Mouse (Mus musculus) forebrain, embryonic 14.5 days (tissue): Measurements from ENCODE around the gene Myh7. TPM values are rescaled to one million over a fixed set of nuclear protein-coding genes. Genes with fewer than 3 reads are reported as not detected.

Experiments used
- ATAC-seq: fragments of 200-750 bp; cut with Nextera tagmentation; 2 replicates; pipeline ENCODE4 v1.8.0; 2017; ENCODE audit warnings: mild to moderate bottlenecking, moderate library complexity
- DNase-seq: peaks from one replicate; pipeline ENCODE4 v3.0.0-alpha.2; 2015; ENCODE audit warnings: low spot score
- H3K27ac ChIP-seq: fragments of 300-500 bp; sonication (generic); 2 replicates; pipeline ENCODE4 v1.5.1; 2014; ENCODE audit warnings: low read depth, mild to moderate bottlenecking, control low read depth, low read length, moderate library complexity
- H3K27me3 ChIP-seq: fragments of 300-500 bp; sonication (generic); replicated peaks from 2 replicates; pipeline ENCODE4 v1.6.1; 2014; ENCODE audit warnings: low read length, control low read depth, mixed read lengths; ENCODE audit not compliant: control insufficient read depth, insufficient read depth
- H3K36me3 ChIP-seq: fragments of 300-500 bp; sonication (generic); 2 replicates; pipeline ENCODE4 v1.6.1; 2014; ENCODE audit warnings: low read length, control low read depth; ENCODE audit not compliant: control insufficient read depth, insufficient read depth
- H3K4me1 ChIP-seq: fragments of 300-500 bp; sonication (generic); 2 replicates; pipeline ENCODE4 v1.6.1; 2014; ENCODE audit warnings: antibody characterized with exemption, low read length, control low read depth; ENCODE audit not compliant: control insufficient read depth, insufficient read depth
- H3K4me2 ChIP-seq: fragments of 300-500 bp; sonication (generic); 2 replicates; pipeline ENCODE4 v1.6.1; 2014; ENCODE audit warnings: mild to moderate bottlenecking, control low read depth, low read length
- H3K4me3 ChIP-seq: fragments of 300-500 bp; sonication (generic); 2 replicates; pipeline ENCODE4 v1.5.1; 2014; ENCODE audit warnings: low read depth, low read length, control low read depth
- H3K9ac ChIP-seq: fragments of 300-500 bp; sonication (generic); 2 replicates; pipeline ENCODE4 v1.6.1; 2014; ENCODE audit warnings: mild to moderate bottlenecking, low read length, control low read depth, moderate library complexity
- H3K9me3 ChIP-seq: fragments of 300-500 bp; sonication (generic); replicated peaks from 2 replicates; pipeline ENCODE4 v1.6.1; 2016; ENCODE audit warnings: low read length, control low read depth, mixed read lengths; ENCODE audit not compliant: control insufficient read depth
- WGBS: fragments of 180-500 bp; shearing (Covaris S2); extraction: QIAGEN DNeasy Blood & Tissue Kit; methylation state at CpG from one replicate; pipeline ENCODE4 v1.1.7; 2014; 5-methylcytosine and 5-hydroxymethylcytosine counted together
- microRNA counts: library from miRNA; unstranded; fragments of <30 nt; microRNA quantifications from one replicate; lab custom pipeline; 2016
- microRNA-seq: library from miRNA; unstranded; fragments of <30 nt; microRNA quantifications from one replicate; pipeline ENCODE4, GENCODE M21; 2016
- polyA plus RNA-seq: library from polyadenylated mRNA; unstranded; fragments of >200 nt; fragmentation: Nextera tagmentation; extraction: Ambion mirVana; gene quantifications from 2 replicates; pipeline ENCODE4 v1.2.1, GENCODE M21; 2014

Gene Myh7
- polyA plus RNA-seq, 1 experiment from 2014 or later = 5.4 TPM

DNA sequence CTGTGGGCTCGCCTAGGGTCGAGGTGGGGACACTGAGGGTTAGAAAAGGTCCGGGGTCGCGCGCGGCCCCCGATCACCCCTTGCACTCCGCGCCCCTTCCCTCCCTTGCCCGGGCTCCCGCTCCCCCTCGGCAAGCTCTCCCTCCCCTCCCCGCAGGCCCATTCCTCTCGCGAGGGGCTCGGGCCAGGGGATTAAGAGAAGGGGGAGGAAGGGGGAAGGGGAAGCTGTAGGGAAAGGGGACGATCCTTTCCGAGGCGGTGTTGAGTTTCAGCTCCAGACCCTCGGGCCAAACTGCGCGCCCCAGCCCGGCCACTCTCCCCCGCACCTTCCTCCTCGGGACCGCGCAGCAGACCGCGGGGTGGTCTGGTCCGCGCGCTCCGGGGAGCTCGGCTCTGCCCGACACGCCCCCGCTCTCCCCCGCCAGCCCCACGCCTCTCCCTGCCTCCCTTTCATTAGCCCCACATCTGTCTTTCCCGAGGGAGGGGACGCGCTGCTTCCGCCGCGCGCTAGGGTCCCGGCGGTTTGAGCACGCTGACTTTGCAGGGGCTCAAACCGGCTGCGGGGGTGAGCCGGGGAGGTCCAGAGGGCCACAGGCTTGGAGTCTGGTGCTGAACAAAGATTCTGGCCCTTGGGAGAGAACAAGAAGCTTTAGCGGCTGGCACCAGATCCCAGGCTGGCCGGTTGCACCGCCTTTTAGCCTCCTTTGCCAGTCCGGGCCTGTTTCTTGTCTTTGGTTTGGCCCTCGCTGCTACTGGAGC, 67.8 kb downstream of the Myh7 start:
- peak; percentile 84 for DNase-seq
- Histone ChIP-seq H3K4me2 (peak overlapping the region; percentile 93), H3K4me3 (peak overlapping the region; percentile 47), H3K9me3 (peaks cover 2% of the 10 kb centered on the region), H3K27me3 (no peaks in the 10 kb centered on the region), H3K36me3 (no peaks in the 10 kb centered on the region; the same call in 1 of the 2 replicates), H3K9ac (peak overlapping the region; percentile 87), H3K4me1 (peaks cover 22% of the 10 kb centered on the region), H3K27ac (peak overlapping the region; percentile 97)
- WGBS = under 1% methylated on average over 57 of the region's 58 CpGs
- ATAC-seq = peak; percentile 65

DNA sequence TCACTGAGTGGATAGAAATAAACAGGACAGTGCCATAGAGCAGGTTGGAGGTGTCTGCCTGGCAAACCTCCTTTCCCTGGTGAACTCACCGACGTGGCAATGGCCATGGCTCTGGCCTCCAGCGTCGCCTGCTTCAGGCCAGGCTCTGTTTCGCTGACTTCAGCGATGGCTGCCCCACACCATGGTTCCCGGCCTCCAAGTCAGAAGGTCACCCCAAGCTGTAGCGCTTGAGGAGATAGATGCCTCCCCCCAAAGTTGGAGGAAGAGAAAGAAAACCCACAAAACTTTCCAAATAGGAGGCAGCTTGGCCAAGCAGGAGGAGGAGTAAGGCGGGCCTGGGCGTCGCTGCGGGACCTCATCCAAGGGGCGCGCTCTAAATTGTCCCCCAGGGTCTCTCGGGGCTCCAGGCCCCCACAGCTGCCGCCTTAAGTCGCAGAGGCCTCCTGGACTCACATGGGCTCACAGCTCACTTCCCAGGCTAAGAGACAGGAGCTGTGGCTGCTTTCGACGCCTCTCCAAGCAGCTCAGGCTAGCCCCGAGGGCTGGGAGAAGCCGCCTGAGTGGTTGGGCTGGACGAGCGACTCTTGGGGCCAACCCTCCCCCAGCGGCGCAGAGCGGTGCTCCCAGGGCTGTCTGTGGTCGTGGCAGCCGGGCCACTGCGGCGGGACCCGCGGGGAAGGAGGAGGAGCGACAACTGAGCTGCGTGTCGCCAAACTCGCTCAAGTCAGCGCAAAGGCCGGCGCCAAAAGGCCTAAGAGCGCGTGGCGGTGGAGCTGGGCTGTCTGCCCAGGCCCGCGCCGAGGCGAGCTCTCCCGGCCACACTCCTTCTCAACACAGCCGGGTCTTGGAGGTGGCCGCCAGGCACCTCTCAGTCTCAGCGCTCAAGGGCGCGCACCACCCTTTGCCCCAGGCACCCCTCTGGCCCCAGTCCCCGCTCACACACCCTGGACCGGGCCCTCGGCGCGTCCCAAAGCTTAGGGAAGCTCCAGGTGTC, 68.8 kb downstream of the Myh7 start, which contains the start of gene Efs:
TSS of gene Efs (minus strand) at position 778 of the 994 bp plus-strand sequence.
- ATAC-seq = peak; percentile 45
- Histone ChIP-seq H3K9me3 (peaks cover 12% of the 10 kb centered on the region), H3K4me1 (peaks cover 22% of the 10 kb centered on the region), H3K27ac (peak within 1 kb of the TSS; percentile 97), H3K4me2 (peak within 1 kb of the TSS; percentile 93), H3K9ac (peak within 1 kb of the TSS; percentile 87), H3K36me3 (peaks cover 2% of the 10 kb centered on the region), H3K4me3 (peak within 1 kb of the TSS; percentile 47), H3K27me3 (no peaks in the 10 kb centered on the region)
- WGBS = 1% methylated on average over 57 of the region's 57 CpGs
- DNase-seq = peak; percentile 65

DNA sequence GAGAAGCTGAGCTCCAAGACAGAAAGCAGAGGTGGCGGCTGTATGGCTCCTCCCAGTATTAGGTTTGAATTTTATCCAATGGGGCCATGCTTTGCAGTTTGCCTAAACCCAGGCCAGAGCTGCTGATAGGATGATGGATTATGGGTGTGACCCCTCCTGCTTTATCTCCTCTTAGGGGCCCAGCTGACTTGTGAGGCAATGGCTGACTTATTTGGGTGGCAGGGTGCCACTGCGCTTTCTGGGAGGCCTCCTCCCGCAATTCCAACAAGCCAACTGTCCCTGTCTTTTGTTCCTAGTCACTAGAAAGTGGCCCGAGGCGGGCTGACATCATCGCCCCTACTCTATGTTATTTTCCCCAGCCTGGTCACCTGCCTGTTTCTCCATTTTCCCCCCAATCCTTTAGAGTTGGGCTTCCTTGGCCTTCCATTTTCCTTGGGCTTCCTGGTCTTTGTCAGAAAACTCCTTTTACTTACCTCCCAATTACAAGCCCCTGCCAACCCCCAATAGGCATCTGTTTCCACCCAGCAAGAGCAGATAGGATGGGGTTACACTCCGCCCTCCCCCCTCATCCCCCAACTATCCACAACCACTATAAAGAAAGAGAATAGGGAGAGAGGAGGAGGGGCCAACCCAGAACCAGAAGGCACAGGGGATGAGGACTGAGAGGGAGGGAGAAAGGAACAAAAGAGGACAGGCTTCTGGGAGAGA, 69.6 kb downstream of the Myh7 start:
- Histone ChIP-seq H3K4me1 (peaks cover 18% of the 10 kb centered on the region), H3K9me3 (peaks cover 12% of the 10 kb centered on the region), H3K4me2 (peak overlapping the region; percentile 93), H3K9ac (peak overlapping the region; percentile 87), H3K4me3 (peak overlapping the region; percentile 47), H3K36me3 (peaks cover 11% of the 10 kb centered on the region), H3K27ac (peak overlapping the region; percentile 97), H3K27me3 (no peaks in the 10 kb centered on the region)
- ATAC-seq (peak; percentile 71), DNase-seq (peak; percentile 85)
- 4% methylated on average over 7 of the region's 7 CpGs for WGBS

MicroRNAs within 50 kb of the gene (microRNA counts, 519-probe panel; counts per million panel counts)
- microRNA mmu-miR-208a (lab: Ali Mortazavi, UCI) (1,799 counts per million, percentile 4 among the panel's probes with 10 or more counts), microRNA mmu-miR-208b (lab: Ali Mortazavi, UCI) (not detected)

Small RNA genes within 50 kb of the gene (microRNA-seq; reads per million reads assigned to microRNA genes)
- not detected for gene Mir208a
- 2.9 reads per million, percentile 16 among the genes with 10 or more reads in this experiment for gene Mir208b

Other genes starting within 250 kb of the Myh7 start
- gene Slc7a8, start 212.7 kb downstream of the Myh7 start, polyA plus RNA-seq = 6.9 and 9.8 TPM in 2 replicates
- gene Rnf212b, start 180.5 kb downstream of the Myh7 start, polyA plus RNA-seq = not detected in 2 replicates
- 9.3 and 11.7 TPM in 2 replicates for gene Homez, start 123.7 kb downstream of the Myh7 start, polyA plus RNA-seq
- gene Ppp1r3e, start 117.1 kb downstream of the Myh7 start, polyA plus RNA-seq = 2.5 TPM in 2 replicates
- 4.0 and 4.4 TPM in 2 replicates for gene Bcl2l2, start 111.2 kb downstream of the Myh7 start, polyA plus RNA-seq
- gene Gm20521, start 111.2 kb downstream of the Myh7 start, polyA plus RNA-seq = not detected in 2 replicates
- gene Pabpn1, start 102.1 kb downstream of the Myh7 start, polyA plus RNA-seq = 133 and 140 TPM in 2 replicates
- 76.1 and 82.9 TPM in 2 replicates for gene Slc22a17, start 81.5 kb downstream of the Myh7 start, polyA plus RNA-seq
- 26.9 and 27.7 TPM in 2 replicates for gene Efs, start 68.5 kb downstream of the Myh7 start, polyA plus RNA-seq
- 0.38 and 0.48 TPM in 2 replicates for gene Il25, start 61.9 kb downstream of the Myh7 start, polyA plus RNA-seq
- gene Cmtm5, start 58.4 kb downstream of the Myh7 start, polyA plus RNA-seq = 2.8 and 3.5 TPM in 2 replicates
- gene Myh6, start 27.7 kb downstream of the Myh7 start, polyA plus RNA-seq = 0.91 and 1.2 TPM in 2 replicates
- gene Gm17428, start 17.7 kb downstream of the Myh7 start, polyA plus RNA-seq = not detected in 2 replicates
- 64.1 and 72.0 TPM in 2 replicates for gene Ngdn, start 20.8 kb upstream of the Myh7 start, polyA plus RNA-seq
- gene Zfhx2, start 97.7 kb upstream of the Myh7 start, polyA plus RNA-seq = 8.5 and 12.0 TPM in 2 replicates
- gene Thtpa, start 100.2 kb upstream of the Myh7 start, polyA plus RNA-seq = 44.4 and 47.2 TPM in 2 replicates
- 8.1 and 9.2 TPM in 2 replicates for gene Ap1g2, start 112.0 kb upstream of the Myh7 start, polyA plus RNA-seq
- 24.1 and 28.9 TPM in 2 replicates for gene Jph4, start 122.3 kb upstream of the Myh7 start, polyA plus RNA-seq
- 0.41 and 0.56 TPM in 2 replicates for gene Dhrs2, start 227.4 kb upstream of the Myh7 start, polyA plus RNA-seq